Mouse (Mus musculus) CH12.LX (cell line): ENCODE measurements around the gene Nptn. TPM values are rescaled to one million over a fixed set of nuclear protein-coding genes. Genes with fewer than 3 reads are reported as not detected.

Experiments used
- DNase-seq: peaks from one replicate; pipeline ENCODE4 v3.0.0-alpha.2; 2013; ENCODE audit errors: extremely low read depth
- H3K27ac ChIP-seq: 2 replicates; pipeline ENCODE4 v1.5.1; 2012; ENCODE audit warnings: low read depth, mild to moderate bottlenecking, control low read depth, moderate library complexity; ENCODE audit not compliant: insufficient read depth
- H3K27me3 ChIP-seq: replicated peaks from 2 replicates; pipeline ENCODE3; 2012; ENCODE audit warnings: inconsistent platforms
- H3K36me3 ChIP-seq, 2 experiments: replicated peaks in 1 of 2; 2 replicates each; pipeline versions ENCODE3 to v1.6.1; 2012; ENCODE audit warnings: inconsistent platforms in 1 of 2, low read length in 1 of 2, mild to moderate bottlenecking in 1 of 2, mixed read lengths in 1 of 2, moderate library complexity in 1 of 2; ENCODE audit not compliant: control insufficient read depth in 1 of 2, insufficient read depth in 1 of 2
- H3K4me1 ChIP-seq, 2 experiments: 2 replicates each; pipeline ENCODE4 v1.6.1; 2012; ENCODE audit warnings: inconsistent platforms in 1 of 2, moderate library complexity in 1 of 2; ENCODE audit not compliant: insufficient read depth in 2 of 2, control insufficient read depth in 1 of 2
- H3K4me2 ChIP-seq: 2 replicates; pipeline ENCODE4 v1.6.1; 2012; ENCODE audit warnings: low read depth, mild to moderate bottlenecking, control low read depth; ENCODE audit not compliant: poor library complexity, insufficient read depth, severe bottlenecking
- H3K4me3 ChIP-seq, 3 experiments: fragments of 150-350 bp in 1 of 3; sonication (generic) in 1 of 3; replicated peaks in 1 of 3; 2 replicates each; pipeline versions ENCODE3 to v1.5.1; 2011 to 2012; ENCODE audit warnings: low read depth in 2 of 3, low read length in 2 of 3, mild to moderate bottlenecking in 2 of 3, moderate library complexity in 2 of 3, control low read depth in 1 of 3, improper control_type of control experiment in 1 of 3, inconsistent platforms in 1 of 3, mixed read lengths in 1 of 3; ENCODE audit not compliant: poor library complexity in 1 of 3
- H3K79me2 ChIP-seq: replicated peaks from 2 replicates; pipeline ENCODE4 v1.6.1; 2012; ENCODE audit warnings: mild to moderate bottlenecking, moderate library complexity; ENCODE audit not compliant: control insufficient read depth, poor library complexity, insufficient read depth, severe bottlenecking; ENCODE audit errors: extremely low read depth
- H3K9ac ChIP-seq: 2 replicates; pipeline ENCODE4 v1.6.1; 2012; ENCODE audit warnings: low read depth, mild to moderate bottlenecking, control low read depth, moderate library complexity; ENCODE audit not compliant: insufficient read depth
- H3K9me3 ChIP-seq: replicated peaks from 2 replicates; pipeline ENCODE3; 2012; ENCODE audit warnings: low read length, inconsistent platforms, mixed read lengths
- BHLHE40 ChIP-seq: IDR thresholded peaks from 2 replicates; pipeline ENCODE4 v1.6.1; 2011; ENCODE audit warnings: mild to moderate bottlenecking, low read depth, low read length, improper control_type of control experiment
- CHD1 ChIP-seq: IDR thresholded peaks from 2 replicates; pipeline ENCODE4 v1.6.1; 2012; ENCODE audit warnings: low read depth, low read length, improper control_type of control experiment, inconsistent platforms
- ELF1 ChIP-seq: IDR thresholded peaks from 2 replicates; pipeline ENCODE4 v1.6.1; 2014; ENCODE audit warnings: low read depth, mild to moderate bottlenecking, inconsistent platforms, low read length, improper control_type of control experiment
- ETS1 ChIP-seq: conservative IDR thresholded peaks from 2 replicates; pipeline ENCODE4 v1.6.1; 2012; ENCODE audit warnings: low read depth, mild to moderate bottlenecking, inconsistent platforms, low read length, improper control_type of control experiment, moderate library complexity
- GABPA ChIP-seq: IDR thresholded peaks from 2 replicates; pipeline ENCODE4 v1.6.1; 2012; ENCODE audit warnings: low read depth, low read length, improper control_type of control experiment, inconsistent platforms; ENCODE audit not compliant: insufficient replicate concordance
- JUN ChIP-seq: IDR thresholded peaks from 2 replicates; pipeline ENCODE4 v1.6.1; 2011; ENCODE audit warnings: low read depth, mild to moderate bottlenecking, low read length, improper control_type of control experiment, moderate library complexity; ENCODE audit not compliant: insufficient read depth
- MAX ChIP-seq: IDR thresholded peaks from 2 replicates; pipeline ENCODE4 v1.6.1; 2011; ENCODE audit warnings: low read length, improper control_type of control experiment
- MAZ ChIP-seq: IDR thresholded peaks from 2 replicates; pipeline ENCODE4 v1.6.1; 2012; ENCODE audit warnings: low read depth, mild to moderate bottlenecking, inconsistent platforms, low read length, improper control_type of control experiment, moderate library complexity
- MEF2A ChIP-seq: IDR thresholded peaks from 2 replicates; pipeline ENCODE4 v1.6.1; 2014; ENCODE audit warnings: low read depth, mild to moderate bottlenecking, inconsistent platforms, low read length, improper control_type of control experiment, borderline replicate concordance
- MYC ChIP-seq: IDR thresholded peaks from 2 replicates; pipeline ENCODE4 v1.6.1; 2011; ENCODE audit warnings: low read depth, mild to moderate bottlenecking, improper control_type of control experiment, low read length
- POLR2A ChIP-seq: IDR thresholded peaks from 2 replicates; pipeline ENCODE4 v1.6.1; 2011; ENCODE audit warnings: low read depth, mild to moderate bottlenecking, improper control_type of control experiment, low read length
- RCOR1 ChIP-seq: conservative IDR thresholded peaks from 2 replicates; pipeline ENCODE4 v1.6.1; 2012; ENCODE audit warnings: low read depth, mild to moderate bottlenecking, inconsistent platforms, low read length, improper control_type of control experiment
- SMC3 ChIP-seq: IDR thresholded peaks from 2 replicates; pipeline ENCODE4 v1.6.1; 2011; ENCODE audit warnings: low read depth, low read length, improper control_type of control experiment
- USF2 ChIP-seq: conservative IDR thresholded peaks from 2 replicates; pipeline ENCODE4 v1.6.1; 2011; ENCODE audit warnings: low read depth, low read length, improper control_type of control experiment
- ZC3H11A ChIP-seq: IDR thresholded peaks from 2 replicates; pipeline ENCODE4 v1.6.1; 2012; ENCODE audit warnings: low read depth, mild to moderate bottlenecking, inconsistent platforms, low read length, improper control_type of control experiment
- ZKSCAN1 ChIP-seq: IDR thresholded peaks from 2 replicates; pipeline ENCODE4 v1.6.1; 2012; ENCODE audit warnings: low read depth, inconsistent platforms, low read length, improper control_type of control experiment, borderline replicate concordance
- ZMIZ1 ChIP-seq: IDR thresholded peaks from 2 replicates; pipeline ENCODE4 v1.6.1; 2012; ENCODE audit warnings: low read depth, mild to moderate bottlenecking, inconsistent platforms, low read length, improper control_type of control experiment
- dilution Hi-C: fragments of 300-500 bp; cut with MboI; formaldehyde crosslinking; loops from 2 replicates; pipeline ENCODE4 v1.14.3; 2020; ENCODE audit warnings: low sequenced_read_pairs; ENCODE audit not compliant: extremely low pct_unique_long_range_greater_than_20kb, extremely low pct_ligation_motif_present
- in situ Hi-C: fragments of 300-500 bp; cut with MboI; formaldehyde crosslinking; loops from 3 replicates; pipeline ENCODE4 v1.14.3; 2019; ENCODE audit warnings: low sequenced_read_pairs, low pct_ligation_motif_present, low pct_unique_long_range_greater_than_20kb, mixed read lengths
- polyA plus RNA-seq: library from polyadenylated mRNA; unstranded; fragments of >175 nt; gene quantifications from 2 replicates; pipeline ENCODE4 v1.2.1, GENCODE M21; 2012; ENCODE audit warnings: low read depth; ENCODE audit not compliant: insufficient read length
- total RNA-seq, 2 experiments: library from RNA; depleted of rRNA; stranded (reverse); fragments of 300-350 nt in 1 of 2; fragments of >200 nt in 1 of 2; gene quantifications; 2 replicates each; pipeline ENCODE4 v1.2.3; 2012 to 2014

Nptn gene
- total and polyA plus RNA-seq, 3 experiments, result 48.4 to 184 (median 175) TPM

DNA sequence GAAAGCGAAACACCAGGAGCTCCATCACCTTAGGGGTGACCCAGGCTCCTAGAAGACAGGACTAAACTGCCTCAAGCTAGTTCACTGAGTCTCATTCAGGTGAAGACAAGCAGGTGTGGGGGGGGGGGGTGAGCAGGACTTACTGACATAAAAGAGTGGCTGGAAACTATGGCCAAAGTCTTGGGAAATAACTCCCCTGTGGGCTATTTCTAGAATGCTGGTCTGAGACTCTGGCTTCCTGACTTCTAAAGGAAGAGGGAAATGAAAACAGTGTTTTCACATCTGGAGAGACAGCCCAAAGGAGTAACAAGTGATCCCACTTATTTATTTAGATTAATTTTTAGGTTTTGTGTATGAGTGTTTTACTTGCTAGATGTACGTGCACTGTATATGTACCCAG lies 119.7 kb downstream of the Nptn start:
- Histone ChIP-seq H3K4me3 (no peak overlapping the region), H3K9me3 (no peaks in the 10 kb centered on the region), H3K9ac (no peak overlapping the region), H3K79me2 (no peaks in the 10 kb centered on the region), H3K27me3 (no peaks in the 10 kb centered on the region), H3K4me1 (peaks cover 0 to 7% of the 10 kb centered on the region in 2 experiments; a peak in 2 of 4 replicates), H3K4me2 (no peak overlapping the region), H3K36me3 (no peaks in the 10 kb centered on the region), H3K27ac (no peak overlapping the region)
- dilution Hi-C loops, result no loop called here
- in situ Hi-C loops, result no loop called here
- no peak for DNase-seq
- TF ChIP-seq ELF1 (no peak), SMC3 (no peak), RCOR1 (no peak), POLR2A (no peak), MAZ (no peak), GABPA (no peak)

DNA sequence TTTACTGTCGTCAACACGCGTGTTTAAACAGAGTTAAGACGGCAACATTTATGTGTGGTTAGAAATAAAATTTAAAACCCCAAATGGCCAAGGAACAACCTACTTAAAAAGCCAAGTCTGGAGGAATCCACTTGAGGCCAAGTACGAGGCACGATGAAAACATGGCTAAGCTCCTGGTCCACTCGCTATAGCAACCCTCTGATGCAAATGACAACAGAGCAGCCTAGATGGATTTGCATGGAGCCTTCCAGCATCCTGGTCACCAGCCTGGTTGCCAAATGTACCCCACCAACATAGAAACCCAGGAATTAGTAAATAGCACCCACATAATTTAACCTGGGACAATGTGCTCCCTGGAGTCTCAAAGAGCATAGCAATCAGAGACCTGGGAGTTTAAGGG lies 121.7 kb downstream of the Nptn start:
- dilution Hi-C loops (no loop called here), in situ Hi-C loops (no loop called here)

DNA sequence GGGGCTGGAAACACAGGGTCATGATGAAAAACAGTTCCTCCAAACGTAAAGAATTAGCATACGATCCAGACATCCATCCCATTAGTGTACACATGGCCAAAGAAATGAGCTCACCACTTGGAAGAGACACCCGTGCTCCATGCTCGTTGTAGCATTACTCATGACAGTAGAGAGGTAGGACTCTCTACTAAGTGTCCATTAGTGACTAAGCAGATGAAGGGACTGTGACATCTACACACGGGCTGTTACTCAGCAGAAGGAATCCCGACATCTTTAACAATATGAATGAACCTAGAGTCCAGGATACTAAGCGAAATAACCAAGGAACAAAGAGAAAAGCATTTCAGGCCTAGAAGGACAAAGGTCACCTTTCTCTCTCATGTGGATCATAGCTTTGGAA lies 124.0 kb downstream of the Nptn start:
- H3K27me3 ChIP-seq, result no peaks in the 10 kb centered on the region
- TF ChIP-seq MAX, result no peak
- TF ChIP-seq ZC3H11A, result no peak
- TF ChIP-seq MYC, result no peak
- no peak for TF ChIP-seq GABPA
- TF ChIP-seq USF2, result no peak
- no peak for TF ChIP-seq MAZ
- no peak for TF ChIP-seq BHLHE40
- TF ChIP-seq ETS1, result no peak
- no peak for TF ChIP-seq JUN
- TF ChIP-seq, all 38 proteins: peak for 0
- dilution Hi-C loops (no loop called here), in situ Hi-C loops (loop anchor here (5.0 kb wide), 1 partner anchor 166 kb away; no protein-coding TSS in a partner anchor)
- Histone ChIP-seq H3K4me2 (no peak overlapping the region), H3K9me3 (no peaks in the 10 kb centered on the region), H3K4me1 (peaks cover 0 to 7% of the 10 kb centered on the region in 2 experiments; a peak in 2 of 4 replicates), H3K4me3 (no peak overlapping the region), H3K36me3 (no peaks in the 10 kb centered on the region), H3K9ac (no peak overlapping the region), H3K27ac (no peak overlapping the region), H3K79me2 (no peaks in the 10 kb centered on the region)
- DNase-seq, result no peak

More for the DNA sequence above, 121.7 kb downstream of the Nptn start:
- Histone ChIP-seq H3K4me1 (peaks cover 0 to 7% of the 10 kb centered on the region in 2 experiments; a peak in 2 of 4 replicates), H3K4me3 (no peak overlapping the region), H3K27ac (no peak overlapping the region), H3K9me3 (no peaks in the 10 kb centered on the region), H3K27me3 (no peaks in the 10 kb centered on the region), H3K9ac (no peak overlapping the region), H3K36me3 (no peaks in the 10 kb centered on the region), H3K79me2 (no peaks in the 10 kb centered on the region), H3K4me2 (no peak overlapping the region)
- DNase-seq, result no peak
- no peak for TF ChIP-seq MEF2A
- no peak for TF ChIP-seq ZMIZ1
- no peak for TF ChIP-seq MAX
- TF ChIP-seq SMC3, result no peak
- TF ChIP-seq GABPA, result no peak
- TF ChIP-seq ZKSCAN1, result no peak
- TF ChIP-seq CHD1, result no peak
